Mouse (Mus musculus): ENCODE results near the gene Fap. TPM values are rescaled to one million over a fixed set of nuclear protein-coding genes. Genes with fewer than 3 reads are reported as not detected.

Gene Fap
- polyA plus RNA-seq, 1 experiment from 2014 or later, result 6.1 TPM

DNA sequence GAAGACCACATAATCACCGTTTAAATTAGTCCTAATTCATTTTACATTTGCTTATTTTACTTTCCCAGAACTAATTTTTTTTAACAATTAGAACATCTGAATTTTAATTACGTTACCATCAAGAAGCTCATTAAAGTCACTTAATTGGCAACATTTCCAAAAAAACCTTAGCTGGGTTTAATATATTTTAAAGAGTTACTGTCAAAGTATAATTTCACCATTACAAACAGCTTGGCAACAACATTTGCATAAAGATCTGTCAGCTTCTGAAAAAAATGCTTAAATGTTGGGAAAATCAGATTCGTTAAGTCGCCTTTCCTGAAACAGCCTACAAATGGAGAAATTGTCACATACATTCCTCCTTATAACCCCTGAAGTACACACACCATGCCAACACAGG is 75.8 kb downstream of the Fap start:
- Histone ChIP-seq H3K27ac (no peak overlapping the region), H3K9ac (ENCODE audit: low read depth, low read length) (no peak overlapping the region), H3K4me1 (replicated peaks; ENCODE audit: insufficient read depth, low read length) (no peaks in the 10 kb centered on the region), H3K27me3 (ENCODE audit: insufficient read depth, low read length) (no peaks in the 10 kb centered on the region), H3K36me3 (ENCODE audit: insufficient read depth, low read length) (no peaks in the 10 kb centered on the region), H3K9me3 (replicated peaks; ENCODE audit: low read length) (no peaks in the 10 kb centered on the region), H3K4me2 (ENCODE audit: low read length) (no peak overlapping the region), H3K4me3 (replicated peaks; ENCODE audit: low read depth, low read length) (no peak overlapping the region)
- DNase-seq (ENCODE audit: low spot score) (no peak), ATAC-seq (replicated peaks; ENCODE audit: low FRiP score, low read depth) (no peak)
- 90% methylated on average over 4 of the region's 4 CpGs for WGBS
- TF ChIP-seq CTCF (IDR thresholded peaks at IDR 0.05; ENCODE audit: low read depth), result no peak

DNA sequence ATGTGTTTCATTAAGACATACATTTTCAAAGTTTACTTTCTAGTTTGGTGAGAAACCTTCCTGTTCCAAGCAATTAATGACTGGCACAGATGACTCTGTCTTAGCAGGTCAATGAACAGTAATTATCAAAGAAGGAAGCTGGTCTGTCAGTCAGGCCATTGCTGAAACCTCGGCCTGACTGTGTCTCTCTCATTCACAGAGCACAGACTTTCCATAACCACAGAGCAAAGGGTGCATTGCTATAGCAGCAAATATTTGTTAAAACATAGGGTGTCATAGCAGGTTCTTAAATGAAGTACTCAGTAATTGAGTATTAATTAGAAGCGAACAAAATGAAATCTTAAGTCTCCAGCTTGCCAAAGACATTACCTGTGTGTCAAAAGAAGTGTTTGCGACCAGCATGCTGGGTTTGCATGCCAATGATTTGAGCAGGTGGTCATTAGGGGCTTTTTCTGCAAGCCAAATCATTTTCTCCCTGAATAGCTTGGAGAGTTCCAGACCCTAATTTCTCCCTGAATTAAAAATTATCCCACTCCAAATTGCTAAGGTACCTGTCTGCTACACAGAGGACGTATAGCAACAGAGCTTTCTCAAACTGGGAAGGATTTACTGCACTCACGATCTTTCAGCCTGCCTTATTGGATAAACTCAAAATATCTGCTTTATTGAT is 76.4 kb downstream of the Fap start:
- TF ChIP-seq CTCF (IDR thresholded peaks at IDR 0.05; ENCODE audit: low read depth), result no peak
- Histone ChIP-seq H3K27ac (no peak overlapping the region), H3K27me3 (ENCODE audit: insufficient read depth, low read length) (no peaks in the 10 kb centered on the region), H3K4me1 (replicated peaks; ENCODE audit: insufficient read depth, low read length) (no peaks in the 10 kb centered on the region), H3K36me3 (ENCODE audit: insufficient read depth, low read length) (no peaks in the 10 kb centered on the region), H3K4me2 (ENCODE audit: low read length) (no peak overlapping the region), H3K9ac (ENCODE audit: low read depth, low read length) (no peak overlapping the region), H3K4me3 (replicated peaks; ENCODE audit: low read depth, low read length) (no peak overlapping the region), H3K9me3 (replicated peaks; ENCODE audit: low read length) (no peaks in the 10 kb centered on the region)
- ATAC-seq (replicated peaks; ENCODE audit: low FRiP score, low read depth) (no peak), DNase-seq (ENCODE audit: low spot score) (no peak)
- WGBS, result 79% methylated on average over 5 of the region's 5 CpGs

DNA sequence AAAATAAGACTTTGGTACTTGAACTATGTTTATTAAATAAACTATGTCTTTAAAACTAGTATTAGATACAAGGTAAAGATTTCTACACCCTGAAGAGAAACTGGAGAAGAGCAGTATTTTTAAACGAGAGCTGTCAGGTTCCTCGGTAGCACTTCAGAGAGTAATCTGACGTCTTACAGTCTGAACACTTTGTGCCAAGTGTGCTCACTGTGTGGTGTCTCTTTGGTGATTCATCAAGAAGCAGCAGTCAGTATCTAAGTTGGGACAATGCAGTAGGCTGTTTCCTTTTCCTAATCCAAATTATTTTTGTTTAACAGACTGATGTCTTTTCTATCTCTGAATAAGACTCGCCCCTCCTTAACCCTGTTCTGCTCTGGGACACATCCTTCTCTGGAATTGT is 78.5 kb downstream of the Fap start:
- DNase-seq (ENCODE audit: low spot score) (no peak), ATAC-seq (replicated peaks; ENCODE audit: low FRiP score, low read depth) (no peak)
- Histone ChIP-seq H3K27ac (no peak overlapping the region), H3K9me3 (replicated peaks; ENCODE audit: low read length) (no peaks in the 10 kb centered on the region), H3K36me3 (ENCODE audit: insufficient read depth, low read length) (no peaks in the 10 kb centered on the region), H3K4me3 (replicated peaks; ENCODE audit: low read depth, low read length) (no peak overlapping the region), H3K9ac (ENCODE audit: low read depth, low read length) (no peak overlapping the region), H3K27me3 (ENCODE audit: insufficient read depth, low read length) (no peaks in the 10 kb centered on the region), H3K4me2 (ENCODE audit: low read length) (no peak overlapping the region), H3K4me1 (replicated peaks; ENCODE audit: insufficient read depth, low read length) (no peaks in the 10 kb centered on the region)
- 68% methylated on average over 4 of the region's 4 CpGs for WGBS
- no peak for TF ChIP-seq CTCF (IDR thresholded peaks at IDR 0.05; ENCODE audit: low read depth)

DNA sequence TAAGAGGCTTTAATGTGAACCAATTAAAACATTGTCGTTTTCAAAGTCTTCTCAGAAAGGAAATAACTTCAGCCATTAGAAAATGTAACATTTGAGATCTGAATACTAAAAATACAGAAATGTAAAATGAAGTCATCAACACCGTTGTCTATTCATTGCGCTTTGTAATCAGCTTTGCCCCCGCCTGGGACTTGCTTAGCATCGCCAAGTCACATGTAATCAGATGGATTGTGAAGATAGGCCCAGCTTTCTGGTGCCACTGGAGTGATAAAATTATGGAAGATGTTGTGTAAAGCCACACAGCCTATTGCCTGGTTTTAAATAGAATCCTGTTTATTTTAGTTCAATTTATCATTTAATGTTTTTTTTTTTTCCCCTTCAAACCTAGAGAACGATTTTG is 84.0 kb downstream of the Fap start:
- Histone ChIP-seq H3K9ac (ENCODE audit: low read depth, low read length) (no peak overlapping the region), H3K27me3 (ENCODE audit: insufficient read depth, low read length) (no peaks in the 10 kb centered on the region), H3K9me3 (replicated peaks; ENCODE audit: low read length) (no peaks in the 10 kb centered on the region), H3K27ac (no peak overlapping the region), H3K4me3 (replicated peaks; ENCODE audit: low read depth, low read length) (no peak overlapping the region), H3K4me1 (replicated peaks; ENCODE audit: insufficient read depth, low read length) (no peaks in the 10 kb centered on the region), H3K36me3 (ENCODE audit: insufficient read depth, low read length) (no peaks in the 10 kb centered on the region), H3K4me2 (ENCODE audit: low read length) (no peak overlapping the region)
- no peak for DNase-seq (ENCODE audit: low spot score)
- no peak for ATAC-seq (replicated peaks; ENCODE audit: low FRiP score, low read depth)
- no peak for TF ChIP-seq CTCF (IDR thresholded peaks at IDR 0.05; ENCODE audit: low read depth)
- WGBS, result 86% methylated on average over 6 of the region's 6 CpGs

DNA sequence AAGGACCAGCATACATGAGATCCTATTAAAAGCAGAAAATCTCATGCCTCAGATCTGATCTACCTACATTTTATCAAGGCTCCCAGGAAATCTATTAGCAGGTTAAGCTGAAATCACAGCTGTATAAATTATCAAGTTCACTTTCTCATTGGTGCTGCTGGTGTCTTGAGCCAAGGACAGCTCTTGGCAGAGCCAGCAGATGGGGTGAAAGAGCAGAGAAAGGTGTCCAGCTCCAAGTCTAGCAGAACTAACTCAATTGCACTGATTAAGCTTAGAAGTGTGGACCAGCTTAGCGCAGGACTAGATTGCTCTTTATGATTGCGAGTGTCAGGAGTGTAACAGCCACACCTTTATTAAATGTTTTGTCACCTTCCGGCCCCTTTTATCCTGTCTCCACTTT is 89.0 kb downstream of the Fap start:
- no peaks in the 10 kb centered on the region for H3K4me1 ChIP-seq (replicated peaks; ENCODE audit: insufficient read depth, low read length)
- H3K4me3 ChIP-seq (replicated peaks; ENCODE audit: low read depth, low read length), result no peak overlapping the region
- H3K27ac ChIP-seq, result no peak overlapping the region
- no peak overlapping the region for H3K4me2 ChIP-seq (ENCODE audit: low read length)
- H3K9me3 ChIP-seq (replicated peaks; ENCODE audit: low read length), result no peaks in the 10 kb centered on the region
- 83% methylated on average over 3 of the region's 3 CpGs for WGBS
- peak; percentile 61 for TF ChIP-seq CTCF (IDR thresholded peaks at IDR 0.05; ENCODE audit: low read depth)
- H3K36me3 ChIP-seq (ENCODE audit: insufficient read depth, low read length), result no peaks in the 10 kb centered on the region
- H3K9ac ChIP-seq (ENCODE audit: low read depth, low read length), result no peak overlapping the region
- ATAC-seq (replicated peaks; ENCODE audit: low FRiP score, low read depth), result no peak
- DNase-seq (ENCODE audit: low spot score), result no peak
- H3K27me3 ChIP-seq (ENCODE audit: insufficient read depth, low read length), result no peaks in the 10 kb centered on the region

GRCm38 (mm10) chr2:62483550-62483949 is 90.3 kb downstream of the Fap start, which contains the start of gene Gcg:
Gcg (minus strand) TSS chr2:62483650.
- H3K27me3 ChIP-seq (ENCODE audit: insufficient read depth, low read length), result no peaks in the 10 kb centered on the region
- H3K27ac ChIP-seq, result no peak within 1 kb of the TSS
- DNase-seq (ENCODE audit: low spot score) (no peak), ATAC-seq (replicated peaks; ENCODE audit: low FRiP score, low read depth) (no peak)
- TF ChIP-seq CTCF (IDR thresholded peaks at IDR 0.05; ENCODE audit: low read depth), result no peak
- no peak within 1 kb of the TSS for H3K9ac ChIP-seq (ENCODE audit: low read depth, low read length)
- 89% methylated on average over 9 of the region's 9 CpGs for WGBS
- no peaks in the 10 kb centered on the region for H3K4me1 ChIP-seq (replicated peaks; ENCODE audit: insufficient read depth, low read length)
- no peaks in the 10 kb centered on the region for H3K36me3 ChIP-seq (ENCODE audit: insufficient read depth, low read length)
- H3K4me2 ChIP-seq (ENCODE audit: low read length), result no peak within 1 kb of the TSS
- H3K9me3 ChIP-seq (replicated peaks; ENCODE audit: low read length), result no peaks in the 10 kb centered on the region
- H3K4me3 ChIP-seq (replicated peaks; ENCODE audit: low read depth, low read length), result no peak within 1 kb of the TSS

Measured in kidney, postnatal 0 days (tissue).